Mouse (Mus musculus): Measurements from ENCODE around the gene Ifnk. TPM values are rescaled to one million over a fixed set of nuclear protein-coding genes. Genes with fewer than 3 reads are reported as not detected.

Ifnk gene
- total RNA-seq, 1 experiment from 2014 or later, result not detected

DNA sequence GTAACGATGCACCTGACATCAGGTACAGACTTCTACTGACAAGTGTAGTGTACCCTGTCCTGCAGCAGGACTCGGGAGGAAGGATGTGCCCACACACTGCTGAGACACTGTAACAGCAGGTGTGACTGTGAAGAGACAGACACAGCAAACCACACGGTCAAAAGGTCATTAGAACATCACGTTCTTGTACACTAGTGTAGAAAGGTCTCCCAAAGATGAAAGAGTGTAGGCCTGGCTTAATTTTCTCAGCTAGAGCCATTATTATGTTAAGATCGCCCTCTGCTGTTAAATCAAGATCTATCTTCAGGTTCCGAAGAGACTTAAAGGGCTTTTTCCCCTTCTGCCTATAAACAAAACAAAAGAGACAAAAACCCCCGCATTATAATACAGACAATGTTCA, 40.9 kb downstream of the Ifnk start:
- DNase-seq, result no peak

GRCm38 (mm10) chr4:35201700-35202099, 49.8 kb downstream of the Ifnk start:
- DNase-seq, result no peak

Other genes starting within 250 kb of the Ifnk start
- 22.6 and 36.2 TPM in 2 replicates for gene Mob3b, start 5.4 kb downstream of the Ifnk start, total RNA-seq (2021)
- gene C9orf72, start 74.1 kb downstream of the Ifnk start, total RNA-seq (2021), result 15.1 and 17.4 TPM in 2 replicates

All from adrenal gland, postnatal 25 days (tissue).